ENCODE assay signal across 12 mouse cellular contexts in the genomic region with DNA sequence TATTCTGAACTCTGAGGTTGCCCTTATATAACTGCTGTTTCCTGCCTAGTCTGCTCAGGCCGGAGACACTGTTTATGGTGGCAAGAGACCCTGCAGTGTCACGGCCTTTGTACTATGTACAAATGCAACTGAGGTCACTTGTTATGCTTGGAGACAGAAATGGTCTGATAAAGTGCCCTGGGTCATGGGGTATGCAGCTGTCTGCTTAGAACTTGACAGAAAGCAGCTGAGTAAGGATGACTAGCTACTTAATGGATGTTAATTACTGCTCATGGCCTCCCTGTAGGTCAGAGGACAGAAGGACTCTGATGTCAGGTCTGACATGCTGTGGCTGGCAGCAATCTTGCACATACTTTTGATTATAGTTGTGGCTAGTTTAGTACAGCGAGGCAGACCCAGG.
DNase-seq lines count a peak whose midpoint lies in the region; ATAC-seq lines count a peak whose summit lies in the region.
"Had no signal": no experiment of that assay in that cellular context is flagged by ENCODE, and none has a peak within 500 bp of the region (broad histone marks: within the 10 kb centered on the region; RNA-seq: fewer than 3 reads in every experiment).

No protein-coding gene starts in this region.

- no peak overlapping the region for H3K4me3 ChIP-seq in heart, embryonic 14.5 days (ENCODE audit: control insufficient read depth in 1 of 2, insufficient read depth in 1 of 2, low read depth in 1 of 2, low read length in 2 of 2)
- no peak overlapping the region for H3K4me3 ChIP-seq in kidney, embryonic 16.5 days (ENCODE audit: low read length)
- H3K4me3 ChIP-seq: erythroblast, embryonic 14.5 days; liver, embryonic 12.5 days; midbrain, embryonic 13.5 days had no signal

- H3K4me1 ChIP-seq in heart, embryonic 14.5 days (ENCODE audit: control insufficient read depth in 2 of 2, insufficient read depth in 2 of 2, low read length in 2 of 2), result no peaks in the 10 kb centered on the region; a peak in 1 of 4 replicates
- H3K4me1 ChIP-seq in kidney, embryonic 16.5 days (ENCODE audit: insufficient read depth, low read length), result no peaks in the 10 kb centered on the region
- H3K4me1 ChIP-seq: liver, embryonic 12.5 days; midbrain, embryonic 13.5 days had no signal

- H3K36me3 ChIP-seq in heart, embryonic 14.5 days (ENCODE audit: control insufficient read depth, insufficient read depth, low read length), result no peaks in the 10 kb centered on the region
- no peaks in the 10 kb centered on the region for H3K36me3 ChIP-seq in kidney, embryonic 16.5 days (ENCODE audit: insufficient read depth, low read length)
- H3K36me3 ChIP-seq: liver, embryonic 12.5 days; midbrain, embryonic 13.5 days had no signal

- ATAC-seq in heart, embryonic 14.5 days (ENCODE audit: insufficient number of reproducible peaks, insufficient read depth, low FRiP score, low read depth), result peak; percentile 71
- peak; percentile 99 for ATAC-seq in kidney, embryonic 16.5 days (ENCODE audit: low FRiP score, low TSS enrichment)
- ATAC-seq in granulocyte monocyte progenitor cell, adult 5-6 weeks (replicated peaks; ENCODE audit: poor library complexity, severe bottlenecking), result no peak
- ATAC-seq: liver, embryonic 12.5 days; midbrain, embryonic 13.5 days; Patski had no signal

- no peaks in the 10 kb centered on the region for H3K27me3 ChIP-seq in heart, embryonic 14.5 days (ENCODE audit: control insufficient read depth, insufficient read depth, low read length)
- no peaks in the 10 kb centered on the region for H3K27me3 ChIP-seq in kidney, embryonic 16.5 days (ENCODE audit: insufficient read depth, low read length)
- H3K27me3 ChIP-seq: liver, embryonic 12.5 days; midbrain, embryonic 13.5 days; Patski had no signal

- DNase-seq in adrenal gland, adult 8-10 months, result peak; percentile 8
- no peak for DNase-seq in adrenal gland, postnatal 25 days
- peak; percentile 75 for DNase-seq in embryo, embryonic 10.5 days (ENCODE audit: low spot score)
- DNase-seq in left cerebral cortex, adult 9 months (ENCODE audit: low spot score in 2 of 2), result no peak
- no peak for DNase-seq in cerebellum, postnatal 4 days (ENCODE audit: low spot score in 2 of 2)

- 15% methylated on average over 3 of the region's 3 CpGs for WGBS in heart, embryonic 14.5 days
- WGBS in kidney, embryonic 16.5 days, result 11% methylated on average over 3 of the region's 3 CpGs

- no peak overlapping the region for H3K4me2 ChIP-seq in heart, embryonic 14.5 days (ENCODE audit: low read length)
- H3K4me2 ChIP-seq in kidney, embryonic 16.5 days (replicated peaks; ENCODE audit: low read depth, low read length), result no peak overlapping the region
- H3K4me2 ChIP-seq: liver, embryonic 12.5 days; midbrain, embryonic 13.5 days had no signal

- no peak overlapping the region for H3K9ac ChIP-seq in heart, embryonic 14.5 days (ENCODE audit: low read length)
- H3K9ac ChIP-seq in kidney, embryonic 16.5 days (replicated peaks; ENCODE audit: low read length), result no peak overlapping the region
- H3K9ac ChIP-seq: liver, embryonic 12.5 days; midbrain, embryonic 13.5 days had no signal

- H3K9me3 ChIP-seq in heart, embryonic 14.5 days (ENCODE audit: control insufficient read depth, low read length), result no peaks in the 10 kb centered on the region
- H3K9me3 ChIP-seq in kidney, embryonic 16.5 days (ENCODE audit: low read length), result no peaks in the 10 kb centered on the region
- H3K9me3 ChIP-seq: liver, embryonic 12.5 days; midbrain, embryonic 13.5 days had no signal

- H3K27ac ChIP-seq in heart, embryonic 14.5 days (replicated peaks in 1 of 2; ENCODE audit: control insufficient read depth in 1 of 2, insufficient read depth in 1 of 2, low read depth in 2 of 2, low read length in 2 of 2), result peak overlapping the region; percentile 25 to 53; a peak in 1 of 4 replicates
- no peak overlapping the region for H3K27ac ChIP-seq in kidney, embryonic 16.5 days (ENCODE audit: low read length)
- H3K27ac ChIP-seq: liver, embryonic 12.5 days; midbrain, embryonic 13.5 days had no signal

Comparison
In these comparisons a context has a peak if more than half of its experiments do, and no peak if none do; other contexts are left out.
1. DNase-seq: peak in adrenal gland, adult 8-10 months (single experiment) and embryo, embryonic 10.5 days (single experiment); none in adrenal gland, postnatal 25 days (single experiment), left cerebral cortex, adult 9 months (0 of 2) and cerebellum, postnatal 4 days (0 of 2).